Mouse (Mus musculus): ENCODE measurements around the gene Trim9.

Gene Trim9

DNA sequence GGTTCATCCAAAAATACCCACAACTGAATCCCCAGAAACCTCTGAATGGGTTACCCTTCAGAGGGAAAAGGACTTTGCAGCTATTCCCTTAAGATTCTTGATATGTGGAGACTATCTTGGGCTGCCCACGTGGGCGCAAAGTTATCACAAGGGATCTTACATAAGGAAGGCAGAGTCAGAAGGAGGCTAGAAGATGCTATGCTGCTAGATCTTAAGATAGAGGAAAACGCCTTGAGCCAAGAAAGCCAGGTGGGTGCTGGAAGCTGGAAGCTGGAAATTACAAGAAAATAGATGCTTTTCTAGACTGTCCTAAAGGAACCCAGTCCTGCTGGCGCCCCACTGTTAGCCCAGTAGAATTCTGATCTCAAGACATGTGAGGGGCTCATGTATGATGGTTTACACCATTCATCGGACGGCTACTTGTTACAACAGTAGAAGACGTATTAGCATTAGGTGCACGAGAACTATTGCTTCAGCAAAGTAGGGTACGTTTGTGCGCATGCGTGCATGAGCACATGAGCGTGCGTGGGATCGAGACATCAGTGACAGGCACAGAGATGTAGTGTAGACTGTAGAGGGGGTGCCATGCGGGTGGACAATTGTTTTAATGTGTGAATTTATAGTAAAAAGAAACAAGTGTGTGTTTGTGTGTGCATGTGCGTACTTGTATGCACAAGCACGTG, 85.0 kb downstream of the Trim9 start:
- no peak for DNase-seq (ENCODE audit: low read depth, low spot score)

DNA sequence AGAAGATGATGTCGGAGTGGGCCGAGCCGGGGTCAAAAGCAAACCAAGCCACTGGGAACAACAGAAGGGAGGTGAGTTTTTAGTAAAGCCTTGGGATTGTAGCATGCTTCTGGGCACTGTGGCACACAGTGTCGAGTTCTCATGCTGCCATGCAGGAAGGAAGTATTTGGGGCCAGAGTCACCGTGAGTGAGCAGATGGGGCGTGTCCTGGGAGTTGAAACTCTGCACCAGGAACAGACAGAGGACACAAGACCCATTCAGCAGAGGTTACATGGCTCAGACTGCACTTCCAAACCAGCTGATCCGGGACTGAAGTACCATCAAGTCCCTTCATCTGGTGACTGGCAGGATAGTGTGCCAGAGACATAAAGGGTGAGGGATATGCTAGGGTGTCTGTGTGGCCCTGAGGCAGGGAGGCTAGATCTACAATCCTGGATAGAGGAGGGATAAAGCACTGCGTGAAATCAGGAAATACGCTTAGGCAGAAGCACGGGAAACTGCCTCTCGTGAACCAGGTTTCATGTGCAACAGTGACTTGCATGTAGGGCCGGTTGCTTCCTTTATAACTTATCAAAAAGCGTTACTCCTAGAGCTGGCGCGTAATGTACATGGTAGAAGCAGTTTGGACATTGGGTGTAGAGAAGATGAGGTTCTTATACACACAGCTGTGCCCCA, 96.1 kb downstream of the Trim9 start:
- DNase-seq (ENCODE audit: low read depth, low spot score) = no peak

DNA sequence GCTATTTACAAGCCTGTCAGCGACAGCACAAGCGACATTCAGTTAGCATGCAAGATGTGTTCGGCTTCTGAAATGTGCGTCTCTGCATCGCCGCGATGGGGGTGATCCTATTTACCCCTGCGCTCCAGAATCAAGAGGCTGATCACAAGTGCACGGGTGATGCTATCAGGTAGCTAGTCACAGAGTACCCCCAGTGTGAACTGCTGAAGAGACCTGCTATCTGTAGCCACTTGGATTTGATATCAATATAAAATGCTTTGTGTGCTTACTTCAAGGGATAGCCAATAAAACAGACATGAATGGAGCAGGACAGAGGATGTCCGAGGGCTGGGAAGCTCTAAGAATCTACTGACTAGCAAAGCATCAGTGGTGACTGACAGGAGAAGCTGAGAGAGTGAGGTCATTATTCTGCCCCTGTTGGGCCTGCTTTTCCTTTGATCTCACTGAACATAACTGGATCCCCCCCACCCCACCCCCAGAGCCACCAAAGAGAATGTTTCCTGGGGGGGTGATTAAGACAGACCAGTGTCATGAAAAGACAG, 97.7 kb downstream of the Trim9 start:
- no peak for DNase-seq (ENCODE audit: low read depth, low spot score)

DNA sequence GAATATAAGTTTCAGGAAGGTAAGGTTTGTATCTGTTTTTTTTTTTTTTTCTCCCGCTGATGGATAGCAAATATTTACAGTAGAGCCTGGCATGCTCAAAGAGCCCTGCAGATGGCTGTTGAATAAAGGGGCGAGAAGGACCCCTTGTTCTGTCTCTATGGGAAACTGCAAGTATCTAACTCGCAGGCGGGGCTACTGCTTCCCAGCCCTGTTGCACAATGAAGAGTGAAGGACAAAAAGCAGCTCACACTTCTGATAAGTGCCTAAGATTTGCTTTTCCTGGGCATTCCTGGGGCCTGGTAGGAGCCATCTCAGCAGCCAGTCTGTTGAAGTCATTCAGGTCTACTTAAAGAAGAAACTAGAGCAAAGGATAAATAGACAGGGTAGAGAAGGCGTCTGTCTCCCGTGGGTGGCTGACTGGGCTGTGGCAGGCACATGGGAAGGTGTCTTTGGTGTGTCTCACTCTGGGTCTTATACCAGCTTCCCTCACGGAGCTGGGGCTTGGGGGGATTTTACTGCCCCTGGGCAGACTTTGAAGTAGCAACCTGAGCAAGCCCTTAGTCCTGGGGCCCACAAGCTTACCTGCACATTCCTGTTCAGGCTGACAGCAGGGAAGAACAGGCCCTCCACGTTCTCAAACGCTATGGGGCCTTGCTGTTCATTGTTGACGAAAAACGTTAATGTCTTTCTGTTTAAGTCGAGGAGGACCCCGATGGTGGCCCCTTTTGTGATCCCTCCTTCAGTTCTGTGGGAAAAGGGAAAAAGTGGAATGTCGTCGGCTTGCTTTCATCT, 99.5 kb downstream of the Trim9 start:
- no peak for DNase-seq (ENCODE audit: low read depth, low spot score)

DNA sequence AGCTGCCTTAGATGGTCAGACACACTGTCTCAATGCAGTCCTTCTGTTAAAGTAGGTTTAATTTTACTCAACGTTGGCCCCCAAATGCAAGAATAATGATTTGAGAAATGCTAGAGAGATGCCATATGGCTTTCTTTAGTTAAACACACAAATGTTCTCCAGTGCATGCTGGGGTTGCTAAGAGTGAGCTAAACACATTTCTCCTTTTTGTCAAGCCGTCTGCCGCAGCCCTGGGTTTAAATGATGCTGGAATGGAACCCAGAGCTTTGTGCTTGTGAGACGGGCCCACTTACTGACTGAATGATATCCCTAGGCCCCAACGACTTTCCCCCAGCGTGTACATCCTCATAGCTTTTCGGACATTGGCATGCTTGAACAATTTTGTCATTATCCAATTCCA, 104.9 kb downstream of the Trim9 start:
- DNase-seq (ENCODE audit: low read depth, low spot score) = no peak

DNA sequence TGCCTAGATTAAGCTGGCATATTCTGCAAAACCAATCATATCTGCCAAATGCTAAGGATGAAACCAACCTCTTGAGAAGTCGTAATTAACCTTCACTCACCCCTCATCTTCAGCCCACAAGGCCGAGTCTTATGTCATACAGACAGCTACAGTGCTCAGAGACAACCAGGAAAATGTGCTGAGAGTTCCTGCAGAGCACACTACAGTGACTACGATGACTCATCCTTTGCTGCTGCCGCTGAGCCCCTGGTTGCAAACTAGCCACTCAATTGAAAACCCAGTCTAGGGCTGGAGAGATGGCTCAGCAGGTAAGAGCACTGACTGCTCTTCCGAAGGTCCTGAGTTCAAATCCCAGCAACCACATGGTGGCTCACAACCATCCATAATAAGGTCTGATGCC, 107.7 kb downstream of the Trim9 start:
- no peak for DNase-seq (ENCODE audit: low read depth, low spot score)

DNA sequence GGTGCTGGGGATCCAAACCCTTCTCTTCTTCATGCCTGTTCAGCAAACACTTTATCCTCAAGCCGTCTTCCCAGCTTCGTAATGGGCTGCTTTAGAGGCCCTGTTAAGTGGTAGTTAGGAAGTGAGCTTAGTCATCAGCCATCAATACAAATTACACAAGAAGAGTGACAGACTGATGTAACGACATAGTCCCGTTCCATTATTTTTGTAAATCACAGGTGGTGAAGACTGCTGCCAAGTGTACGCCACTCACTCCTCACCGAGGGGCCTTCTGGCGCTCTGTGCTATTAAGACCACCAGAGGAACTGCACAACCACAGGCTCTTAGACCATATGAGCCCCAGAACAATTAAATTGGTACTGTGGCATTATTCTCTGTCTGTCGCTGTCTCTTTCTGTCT, 108.8 kb downstream of the Trim9 start:
- DNase-seq (ENCODE audit: low read depth, low spot score) = no peak

DNA sequence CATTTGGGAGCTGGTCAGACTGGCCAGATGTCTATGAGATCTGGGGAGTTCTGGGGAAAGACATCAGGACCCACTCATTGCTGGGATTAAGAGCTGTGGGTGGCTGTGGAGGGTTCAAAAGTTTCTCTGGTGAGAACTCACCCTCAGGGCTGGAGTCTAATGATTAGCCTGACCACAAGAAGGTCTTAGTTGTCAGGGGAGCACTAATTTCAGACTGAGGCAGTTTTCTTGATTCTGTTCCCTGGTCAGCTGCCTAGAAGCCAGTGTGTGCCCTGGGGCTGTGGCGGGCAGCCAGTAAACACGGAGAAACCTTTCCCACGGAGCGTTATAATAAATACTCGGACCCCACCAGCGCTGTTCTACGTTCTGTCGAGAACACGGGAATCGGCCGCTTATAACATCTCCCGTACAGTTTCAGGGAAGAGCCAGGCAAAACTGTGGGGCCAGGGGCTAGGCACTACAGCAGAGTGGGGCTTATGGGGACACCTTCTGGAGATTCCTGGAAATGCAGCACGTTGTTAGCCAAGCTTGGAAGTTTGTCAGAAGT, 112.4 kb downstream of the Trim9 start:
- peak; percentile 21 for DNase-seq (ENCODE audit: low read depth, low spot score)

DNA sequence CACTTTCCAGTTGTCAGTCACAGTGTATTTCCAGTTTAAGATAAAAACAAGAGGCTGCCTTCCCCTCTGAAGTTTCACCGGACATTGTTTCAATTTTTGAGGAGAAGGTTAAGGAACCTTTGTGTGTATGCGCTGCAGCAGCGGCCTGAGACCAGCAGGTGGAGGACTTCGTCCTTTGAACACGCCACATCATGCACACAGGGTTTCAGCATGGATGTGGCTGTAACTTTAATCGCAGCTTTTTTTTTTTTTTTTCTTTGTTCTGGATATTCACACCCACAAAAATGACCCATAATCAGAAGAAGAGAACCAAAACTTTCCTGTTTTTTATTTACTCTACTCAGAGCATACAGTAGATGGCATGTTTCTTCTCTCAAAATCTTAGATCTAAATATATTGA, 113.0 kb downstream of the Trim9 start:
- peak; percentile 61 for DNase-seq (ENCODE audit: low read depth, low spot score)

DNA sequence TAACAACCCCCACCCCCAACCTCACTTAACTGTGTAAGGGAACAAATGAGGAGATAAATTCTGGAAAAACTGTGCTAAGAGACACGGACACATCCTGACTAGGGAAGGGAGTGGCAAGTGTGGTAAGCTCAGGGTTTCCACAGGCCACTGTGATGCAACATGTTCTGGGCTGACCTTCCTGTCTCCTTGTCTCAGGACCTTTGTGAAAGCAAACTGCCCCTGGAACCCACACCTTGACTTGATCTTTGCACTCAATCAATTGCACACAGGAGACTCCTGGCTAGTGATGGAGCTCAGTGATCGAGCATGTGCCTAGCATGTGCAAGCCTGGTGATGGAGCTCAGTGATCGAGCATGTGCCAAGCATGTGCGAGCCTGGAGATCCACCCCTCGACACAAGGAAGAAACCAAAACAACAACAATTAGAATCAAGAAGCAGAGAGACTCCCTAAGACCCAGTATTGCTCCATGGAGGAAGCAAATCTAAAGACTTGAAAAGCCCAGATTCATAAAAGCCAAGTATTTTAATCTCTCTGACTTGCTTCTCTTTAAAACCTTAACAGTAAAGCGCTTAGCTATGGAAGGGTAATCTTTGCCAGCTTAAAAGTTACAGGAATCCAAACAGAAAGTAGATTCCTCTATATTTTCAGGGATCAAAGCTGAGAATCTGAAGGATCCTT, 113.6 kb downstream of the Trim9 start:
- DNase-seq (ENCODE audit: low read depth, low spot score) = no peak

DNA sequence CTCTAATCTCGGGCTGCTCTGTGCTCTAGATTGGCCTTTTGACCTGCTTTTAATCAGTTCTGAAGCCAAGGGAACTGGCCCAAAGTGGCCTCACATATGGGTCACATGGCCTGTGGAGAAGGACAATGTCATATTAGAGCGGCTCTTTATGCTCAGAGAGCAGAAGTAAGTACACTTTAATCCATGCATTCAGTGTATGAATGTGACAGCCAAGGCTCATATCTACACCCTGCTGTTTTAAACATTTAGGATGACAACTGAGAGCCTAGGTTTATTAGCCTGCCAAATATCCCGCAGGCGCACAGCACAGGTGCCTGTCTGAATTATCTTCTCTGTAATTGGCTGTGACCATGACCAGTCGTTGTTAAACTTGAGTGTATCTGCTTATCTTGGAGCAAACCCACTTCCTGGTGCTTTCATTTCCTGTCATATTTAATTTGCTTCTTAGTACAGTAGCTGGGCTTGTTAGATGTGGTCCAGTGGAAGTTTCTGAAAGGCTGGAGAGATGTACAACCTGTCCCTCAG, 115.3 kb downstream of the Trim9 start:
- DNase-seq (ENCODE audit: low read depth, low spot score) = peak; percentile 58

DNA sequence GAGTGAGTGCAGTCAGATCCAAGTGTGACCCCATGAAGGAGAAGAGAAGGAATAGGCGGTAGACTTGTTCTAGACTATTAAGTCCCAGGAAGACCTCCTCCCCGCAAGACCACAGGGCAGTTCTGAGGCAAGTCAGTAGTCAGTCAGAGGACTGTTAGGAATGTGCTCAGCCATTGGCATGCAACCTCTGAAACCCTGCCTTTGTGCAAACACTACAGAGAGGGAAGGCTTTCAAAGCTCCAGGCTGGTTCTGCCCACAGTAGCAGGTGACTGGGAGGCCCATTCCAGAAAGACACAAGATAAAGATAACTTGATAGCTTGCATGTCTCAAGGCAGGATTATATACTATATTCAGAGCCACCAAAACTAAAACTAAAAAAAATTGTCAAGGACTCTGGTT, 116.1 kb downstream of the Trim9 start, which contains the start of gene Pygl:
Gene Pygl, minus strand, starts transcription at position 195 of the 400 bp plus-strand sequence.
- no peak for DNase-seq (ENCODE audit: low read depth, low spot score)

DNA sequence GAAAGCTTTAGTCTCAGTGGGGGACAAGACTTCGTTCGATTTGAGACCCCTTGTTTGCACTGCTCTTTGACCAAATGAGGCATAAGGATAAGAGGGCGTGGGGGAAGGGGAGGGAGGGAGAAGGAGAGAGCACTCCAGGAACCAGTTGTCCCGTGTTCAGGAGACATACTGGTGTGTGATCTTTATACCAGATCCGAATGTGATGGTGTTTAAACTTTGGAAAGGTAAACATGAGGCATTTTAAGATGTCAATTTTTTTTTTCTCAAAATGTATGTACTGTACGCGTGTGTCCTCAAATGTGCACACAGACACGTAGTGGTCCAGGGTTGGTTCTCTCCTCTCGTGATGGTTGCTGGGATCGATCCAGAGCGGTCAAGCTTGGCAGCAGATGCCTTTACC, 119.3 kb downstream of the Trim9 start:
- DNase-seq (ENCODE audit: low read depth, low spot score) = no peak

DNA sequence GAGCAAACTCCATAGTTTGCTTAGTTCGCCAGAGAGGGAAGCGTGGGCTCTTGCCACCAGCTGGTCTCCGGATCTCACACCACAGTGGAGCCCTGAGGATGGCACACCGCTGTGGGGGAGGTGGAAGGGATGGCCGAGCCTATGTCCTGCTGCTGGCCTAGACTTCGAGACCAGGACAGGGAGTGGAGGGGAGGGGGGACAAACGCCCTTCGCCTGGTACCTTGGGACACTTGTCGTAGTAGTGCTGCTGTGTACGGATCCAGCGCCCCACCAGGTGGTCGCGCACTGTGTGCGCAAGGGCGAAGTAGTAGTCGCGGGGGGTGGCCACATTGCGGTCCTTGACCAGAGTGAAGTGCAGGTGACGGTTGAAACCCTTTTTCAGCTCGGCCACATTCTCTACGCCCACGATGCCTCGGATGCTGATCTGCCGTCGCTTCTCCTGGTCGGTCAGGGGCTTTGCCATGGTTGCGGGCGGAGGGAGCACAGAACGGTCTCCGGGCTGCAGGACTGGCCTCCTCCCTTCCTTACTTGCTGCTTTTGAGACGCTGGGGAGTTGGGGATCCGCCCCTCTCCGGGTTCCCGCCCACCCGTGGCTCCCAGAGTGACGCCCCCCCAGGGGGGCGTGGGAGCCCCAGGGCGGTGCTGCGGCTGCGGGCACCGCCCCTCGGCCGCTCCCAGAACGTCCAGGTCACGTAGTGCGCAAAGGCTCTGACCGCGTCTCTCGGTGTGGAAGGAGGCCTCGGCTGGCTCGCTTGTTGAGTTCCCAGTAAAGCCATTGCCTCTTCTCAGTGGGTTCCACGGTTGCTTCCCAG, 120.1 kb downstream of the Trim9 start:
- peak; percentile 57 for DNase-seq (ENCODE audit: low read depth, low spot score)

DNA sequence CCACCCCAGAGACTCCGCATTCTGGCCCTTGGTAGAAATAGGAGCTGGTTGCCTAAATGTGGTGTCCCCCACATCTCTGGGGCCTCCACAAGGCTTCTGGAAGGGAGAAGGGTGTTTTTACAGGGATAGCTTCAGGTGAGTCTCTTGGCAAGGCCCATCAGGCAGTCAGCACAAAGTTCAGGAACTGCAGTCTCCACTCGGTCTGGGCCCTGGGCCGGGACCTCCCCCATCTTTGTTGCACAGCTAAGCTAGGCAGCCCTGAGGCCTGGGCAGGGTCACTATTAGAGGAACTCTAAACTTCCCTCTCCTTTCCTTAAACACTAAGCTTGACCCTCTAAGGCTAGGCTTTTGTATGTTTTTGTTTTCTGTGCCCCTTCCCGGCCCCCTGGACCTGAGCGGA, 120.8 kb downstream of the Trim9 start:
- DNase-seq (ENCODE audit: low read depth, low spot score) = no peak

DNA sequence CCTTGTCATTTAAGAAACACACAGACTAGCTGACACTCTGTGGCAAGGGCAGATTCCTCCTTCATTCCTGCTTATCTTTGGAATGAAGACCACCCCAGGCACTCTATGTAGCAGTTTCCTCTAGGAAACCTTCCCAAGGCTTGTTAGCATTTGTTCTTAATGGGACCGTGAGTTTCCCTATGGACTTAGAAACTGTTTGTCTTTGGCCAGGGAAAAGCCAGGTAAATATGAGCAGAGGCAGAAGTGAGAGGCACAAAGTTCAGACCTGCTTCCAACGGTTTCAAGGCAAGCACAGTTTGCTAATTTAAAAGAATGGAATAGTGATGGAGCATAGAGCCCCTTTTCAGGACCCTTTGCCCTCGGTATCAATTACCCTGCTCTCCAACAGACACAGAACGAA, 124.1 kb downstream of the Trim9 start:
- no peak for DNase-seq (ENCODE audit: low read depth, low spot score)

DNA sequence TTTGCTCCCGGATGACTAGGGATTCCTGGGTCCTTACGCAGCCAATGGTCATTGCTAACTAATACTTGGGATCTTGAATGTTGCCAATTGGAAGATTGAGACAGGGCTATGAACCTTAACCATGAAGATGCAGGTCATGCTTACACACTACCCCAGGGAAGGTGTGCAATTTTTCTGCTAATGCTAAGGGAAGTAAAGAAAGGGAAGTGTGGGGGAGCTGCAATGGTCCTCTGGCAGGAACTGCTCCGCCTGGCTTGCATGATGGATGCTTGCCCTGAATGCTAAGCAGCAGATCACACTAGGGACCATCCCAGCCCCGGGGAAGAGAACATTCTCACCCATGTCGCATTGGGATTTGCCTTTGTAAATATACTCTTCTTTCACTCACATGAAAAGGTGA, 126.0 kb downstream of the Trim9 start:
- DNase-seq (ENCODE audit: low read depth, low spot score) = no peak

DNA sequence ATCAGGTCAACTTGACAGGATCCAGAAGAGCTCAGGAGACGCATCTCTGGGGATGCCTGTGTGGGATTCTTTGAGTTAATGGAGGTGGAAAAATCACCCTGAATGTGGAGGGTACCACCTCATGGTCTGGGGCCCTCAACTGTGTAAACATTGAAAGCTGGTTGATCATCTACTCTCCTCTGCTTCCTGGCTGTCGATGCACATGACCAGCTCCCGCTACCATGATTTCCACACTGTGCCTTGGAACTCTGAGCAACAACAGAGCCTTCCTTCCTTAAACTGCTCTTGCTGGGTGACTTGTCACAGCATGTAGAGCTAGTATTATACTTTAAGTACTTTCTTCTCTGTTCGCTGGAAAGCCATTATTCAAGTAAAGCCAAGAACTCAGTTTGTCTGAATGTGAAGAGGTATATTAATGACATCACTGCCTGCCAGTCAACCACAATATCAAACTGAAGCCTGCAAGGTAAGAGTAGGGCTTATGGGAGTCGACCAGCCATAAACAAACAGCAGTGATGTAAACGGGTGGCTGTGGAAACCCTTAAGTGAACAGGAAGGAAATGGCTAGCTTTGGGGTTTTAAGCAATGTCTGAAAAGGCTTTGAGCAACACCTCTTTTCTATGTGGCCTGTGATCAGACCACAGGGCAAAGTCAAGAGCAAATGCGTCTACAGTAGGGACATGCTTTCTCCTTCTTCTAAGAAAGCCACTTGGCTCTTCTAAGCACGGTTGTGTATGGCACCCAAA, 128.4 kb downstream of the Trim9 start:
- DNase-seq (ENCODE audit: low read depth, low spot score) = peak; percentile 69

DNA sequence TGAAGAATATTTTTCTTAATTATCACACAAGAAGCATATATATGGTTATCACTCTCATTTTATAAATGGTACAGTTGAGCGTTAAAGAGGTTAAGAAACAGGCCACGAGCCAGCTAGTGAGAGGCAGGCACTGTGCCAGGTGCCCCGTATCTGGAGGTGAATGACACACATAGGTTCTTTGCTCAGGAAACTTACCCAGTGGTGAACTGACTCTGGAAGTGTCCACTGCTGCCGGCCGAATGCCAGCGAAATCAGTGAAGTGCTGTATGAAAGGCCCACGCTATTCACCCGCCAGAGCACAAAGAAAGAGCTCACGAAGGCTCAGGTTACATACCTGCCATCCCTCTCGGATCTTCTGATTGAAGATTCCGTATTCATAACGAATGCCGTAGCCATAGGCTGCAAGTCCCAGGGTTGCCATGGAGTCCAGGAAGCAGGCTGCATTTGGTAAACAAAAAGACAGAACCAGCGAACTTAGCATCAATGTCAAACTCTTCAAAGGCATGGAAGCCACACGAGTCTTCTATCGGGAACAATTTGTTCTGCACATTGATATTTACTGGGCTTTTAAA, 131.1 kb downstream of the Trim9 start:
- DNase-seq (ENCODE audit: low read depth, low spot score) = no peak

All from CD4-positive helper T cell, adult 2 months (primary cell).